20 mouse cellular contexts compared by ENCODE assay signal in the genomic region with DNA sequence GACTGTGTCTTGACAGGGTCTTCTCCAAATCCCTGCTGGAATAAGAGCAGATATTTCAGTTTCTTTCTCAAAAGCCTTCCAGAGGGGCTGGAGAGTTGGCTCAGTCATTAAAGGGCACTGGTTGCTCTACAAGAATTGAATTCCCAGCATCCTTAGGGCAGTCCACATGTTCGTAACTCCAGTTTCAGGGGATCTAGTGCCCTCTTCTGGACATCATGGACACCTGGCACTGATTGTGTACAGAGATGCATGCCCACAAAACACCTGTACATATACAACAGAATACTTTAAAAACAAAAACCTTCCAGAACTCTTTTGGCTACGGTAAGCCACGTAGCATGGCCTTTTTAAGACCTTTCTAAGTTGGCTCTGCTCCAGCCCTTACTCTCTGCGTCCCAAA. TPM values are rescaled to one million over a fixed set of nuclear protein-coding genes. Genes with fewer than 3 reads are reported as not detected.
A peak's percentile ranks its signal among the peaks of the same experiment; 100 is the strongest.
DNase-seq lines count a peak whose midpoint lies in the region; TF ChIP-seq lines count a peak whose summit lies in the region.
"Had no signal": no experiment of that assay in that cellular context is flagged by ENCODE, and none has a peak within 500 bp of the region (broad histone marks: within the 10 kb centered on the region; RNA-seq: fewer than 3 reads in every experiment).

No protein-coding gene starts in this region.

- H3K27ac ChIP-seq in layer of hippocampus, adult 2 months, result no peak overlapping the region
- H3K27ac ChIP-seq: forebrain, embryonic 15.5 days; heart, embryonic 15.5 days; hindbrain, embryonic 10.5 days; limb, embryonic 13.5 days; lung, embryonic 15.5 days; neural tube, embryonic 12.5 days had no signal

- no peak for DNase-seq in layer of hippocampus, adult 2 months (ENCODE audit: low spot score in 2 of 2)
- no peak for DNase-seq in layer of hippocampus, postnatal 25 days (ENCODE audit: extremely low spot score in 1 of 2, low spot score in 1 of 2)
- DNase-seq in retina, postnatal 1 day, result peak; percentile 25
- DNase-seq in retina, embryonic 14.5 days (ENCODE audit: low spot score), result no peak
- DNase-seq in R1 (ENCODE audit: low read depth, low spot score), result peak; percentile 55
- DNase-seq in frontal cortex, postnatal 36 days (ENCODE audit: low spot score in 2 of 2), result no peak
- DNase-seq in gastrocnemius, adult 8-10 months (ENCODE audit: low spot score in 2 of 2), result no peak
- DNase-seq: cerebellum, adult 11-12 months; cerebellum, postnatal 36 days; heart, adult 11 months; right cerebral cortex, postnatal 25 days; thymus, postnatal 14 days had no signal

- no peak overlapping the region for H3K4me3 ChIP-seq in layer of hippocampus, adult 2 months
- H3K4me3 ChIP-seq: erythroblast, embryonic 14.5 days; forebrain, embryonic 15.5 days; heart, embryonic 15.5 days; hindbrain, embryonic 10.5 days; limb, embryonic 13.5 days; lung, embryonic 15.5 days; megakaryocyte, embryonic 14.5 days; neural tube, embryonic 12.5 days had no signal

- TF ChIP-seq CTCF in layer of hippocampus, adult 2 months (conservative IDR thresholded peaks at IDR 0.05), result peak; percentile 44

RNA-seq across cellular contexts. Expression of a gene that starts 20.2 kb away (rescaled TPM):
- total RNA-seq in layer of hippocampus, adult 2 months (2021), result 100 to 1,000 TPM; 143 to 149 TPM
- total RNA-seq in layer of hippocampus, postnatal 25 days (2021), result 100 to 1,000 TPM; 103 TPM
- 100 to 1,000 TPM; 106 to 199 (median 117) TPM for total RNA-seq in gastrocnemius, adult 8-10 months (2022)

RNA-seq across cellular contexts. Expression of a gene that starts 54.7 kb away (rescaled TPM):
- 10 to 100 TPM; 12.8 to 14.0 TPM for total RNA-seq in layer of hippocampus, adult 2 months (2021)
- total RNA-seq in layer of hippocampus, postnatal 25 days (2021), result 10 to 100 TPM; 13.4 to 14.3 TPM
- not detected for total RNA-seq in gastrocnemius, adult 8-10 months (2022)

Comparison
In these comparisons a context has a peak if more than half of its experiments do, and no peak if none do; other contexts are left out.
1. DNase-seq: peak in retina, postnatal 1 day (single experiment) and R1 (single experiment); none in layer of hippocampus, adult 2 months (0 of 2), layer of hippocampus, postnatal 25 days (0 of 2), retina, embryonic 14.5 days (single experiment), frontal cortex, postnatal 36 days (0 of 2) and gastrocnemius, adult 8-10 months (0 of 2).
2. RNA of a gene that starts 54.7 kb away (total RNA-seq): 13.4 to 14.3 TPM in layer of hippocampus, postnatal 25 days and 12.8 to 14.0 TPM in layer of hippocampus, adult 2 months; not detected in gastrocnemius, adult 8-10 months; every median in the first group is over 10 times any median in the second.